Mouse (Mus musculus): ENCODE data around the gene H2afx. TPM values are rescaled to one million over a fixed set of nuclear protein-coding genes. Genes with fewer than 3 reads are reported as not detected.
"Not testable (repeated sequence)": the region's sequence is repeated elsewhere in the genome, so short reads cannot be mapped to it uniquely, and the experiment has no call there.

Gene H2afx
- total RNA-seq (2021) = 10 to 100 TPM; 41.3 to 47.7 TPM
- long read RNA-seq, experiment 1, transcript H2afx-201 (1 exons, 1,384 nt) = major isoform, 81 of 81 reads
- long read RNA-seq, experiment 1, partial matches to known transcripts = 0 of 81 reads
- long read RNA-seq, experiment 1, other reads (novel, unspliced or antisense) = 0 of 81 reads
- long read RNA-seq, experiment 2, transcript H2afx-201 (1 exons, 1,384 nt) = major isoform, 27 of 27 reads
- long read RNA-seq, experiment 2, partial matches to known transcripts = 0 of 27 reads
- long read RNA-seq, experiment 2, other reads (novel, unspliced or antisense) = 0 of 27 reads

- DNase-seq = peak; percentile 96 to 97
These were observed at the start of gene H2afx for GRCm38 (mm10) chr9:44334396-44335330. H2afx (plus strand) TSS chr9:44334694.

- peak; percentile 29 to 41 for DNase-seq
These were observed 48.1 kb upstream of the H2afx start for GRCm38 (mm10) chr9:44286256-44286850.

GRCm38 (mm10) chr9:44287003-44287400 lies 47.5 kb upstream of the H2afx start:
- peak in 1 of 2 experiments; percentile 25 for DNase-seq

GRCm38 (mm10) chr9:44287401-44288075 lies 47.0 kb upstream of the H2afx start:
- peak; percentile 66 to 74 for DNase-seq

- peak; percentile 64 to 78 for DNase-seq
These were observed 46.2 kb upstream of the H2afx start, which contains the start of gene Abcg4 for GRCm38 (mm10) chr9:44288076-44288958. Abcg4 (minus strand) TSS chr9:44288615.

GRCm38 (mm10) chr9:44288959-44289291 lies 45.6 kb upstream of the H2afx start:
- peak in 1 of 2 experiments; percentile 26 for DNase-seq

GRCm38 (mm10) chr9:44292490-44292889 lies 42.0 kb upstream of the H2afx start:
- DNase-seq = peak; percentile 40 to 60

GRCm38 (mm10) chr9:44300001-44300400 lies 34.5 kb upstream of the H2afx start:
- not testable (repeated sequence) for DNase-seq

- peak; percentile 98 to 99 for DNase-seq
These were observed 28.9 kb upstream of the H2afx start, which contains the start of gene Hinfp for GRCm38 (mm10) chr9:44305466-44306079. Hinfp (minus strand) TSS chr9:44305671.

GRCm38 (mm10) chr9:44306532-44306931 lies 28.0 kb upstream of the H2afx start:
- DNase-seq = no peak

GRCm38 (mm10) chr9:44307248-44307647 lies 27.2 kb upstream of the H2afx start:
- DNase-seq = no peak

GRCm38 (mm10) chr9:44309756-44310155 lies 24.7 kb upstream of the H2afx start:
- no peak for DNase-seq

- DNase-seq = no peak
These were observed 23.8 kb upstream of the H2afx start for GRCm38 (mm10) chr9:44310750-44311135.

GRCm38 (mm10) chr9:44311136-44312134 lies 23.1 kb upstream of the H2afx start:
- peak; percentile 38 to 40 for DNase-seq

- DNase-seq = peak in 1 of 2 experiments; percentile 33
These were observed 20.8 kb upstream of the H2afx start for GRCm38 (mm10) chr9:44313476-44314256.

- DNase-seq = no peak
These were observed 20.3 kb upstream of the H2afx start for GRCm38 (mm10) chr9:44314257-44314547.

- DNase-seq = no peak
These were observed 19.6 kb upstream of the H2afx start for GRCm38 (mm10) chr9:44314910-44315309.

- DNase-seq = no peak
These were observed 17.0 kb upstream of the H2afx start for GRCm38 (mm10) chr9:44317452-44317851.
